Mouse (Mus musculus): ENCODE measurements around the gene Tollip. TPM values are rescaled to one million over a fixed set of nuclear protein-coding genes. Genes with fewer than 3 reads are reported as not detected.

Tollip gene
- 84.4 and 87.9 TPM in 2 replicates for polyA plus RNA-seq (2015; fragmentation: Nextera tagmentation; extraction: Ambion mirVana)

- Histone ChIP-seq H3K9me3 (no peaks in the 10 kb centered on the region), H3K36me3 (no peaks in the 10 kb centered on the region), H3K27me3 (peaks cover 5% of the 10 kb centered on the region; the same call in 1 of the 2 replicates), H3K9ac (replicated peaks) (no peak within 1 kb of the TSS), H3K4me2 (replicated peaks) (no peak within 1 kb of the TSS), H3K4me1 (no peaks in the 10 kb centered on the region), H3K27ac (replicated peaks) (no peak within 1 kb of the TSS), H3K4me3 (no peak within 1 kb of the TSS)
- no peak for ATAC-seq (replicated peaks)
- WGBS: 84% methylated on average over 2 of the region's 2 CpGs
Observed at GRCm38 (mm10) chr7:141918407-141918806, at the start of gene Tollip. Tollip (minus strand) TSS chr7:141918507.

GRCm38 (mm10) chr7:141966281-141966680 lies 48.0 kb upstream of the Tollip start:
- Histone ChIP-seq H3K9me3 (no peaks in the 10 kb centered on the region), H3K27ac (replicated peaks) (no peak overlapping the region), H3K36me3 (no peaks in the 10 kb centered on the region), H3K9ac (replicated peaks) (no peak overlapping the region), H3K4me2 (replicated peaks) (no peak overlapping the region), H3K27me3 (no peaks in the 10 kb centered on the region), H3K4me3 (no peak overlapping the region), H3K4me1 (peaks cover 54% of the 10 kb centered on the region)
- ATAC-seq (replicated peaks): no peak
- 90% methylated on average over 2 of the region's 2 CpGs for WGBS

GRCm38 (mm10) chr7:141962521-141962920 lies 44.2 kb upstream of the Tollip start:
- 93% methylated on average over 3 of the region's 3 CpGs for WGBS
- no peaks in the 10 kb centered on the region for H3K36me3 ChIP-seq
- no peaks in the 10 kb centered on the region for H3K27me3 ChIP-seq
- peaks cover 62% of the 10 kb centered on the region for H3K4me1 ChIP-seq
- H3K4me2 ChIP-seq (replicated peaks): no peak overlapping the region
- no peak overlapping the region for H3K4me3 ChIP-seq
- ATAC-seq (replicated peaks): no peak
- H3K9me3 ChIP-seq: no peaks in the 10 kb centered on the region
- no peak overlapping the region for H3K27ac ChIP-seq (replicated peaks)
- H3K9ac ChIP-seq (replicated peaks): no peak overlapping the region

GRCm38 (mm10) chr7:141961491-141961890 lies 43.2 kb upstream of the Tollip start:
- Histone ChIP-seq H3K36me3 (no peaks in the 10 kb centered on the region), H3K4me3 (no peak overlapping the region), H3K4me1 (peaks cover 66% of the 10 kb centered on the region), H3K27me3 (no peaks in the 10 kb centered on the region), H3K9ac (replicated peaks) (no peak overlapping the region), H3K9me3 (no peaks in the 10 kb centered on the region), H3K27ac (replicated peaks) (no peak overlapping the region), H3K4me2 (replicated peaks) (no peak overlapping the region)
- 67% methylated on average over 3 of the region's 3 CpGs for WGBS
- ATAC-seq (replicated peaks): no peak

GRCm38 (mm10) chr7:141960926-141961325 lies 42.6 kb upstream of the Tollip start:
- peaks cover 72% of the 10 kb centered on the region for H3K4me1 ChIP-seq
- H3K9me3 ChIP-seq: no peaks in the 10 kb centered on the region
- no peak overlapping the region for H3K27ac ChIP-seq (replicated peaks)
- no peaks in the 10 kb centered on the region for H3K36me3 ChIP-seq
- ATAC-seq (replicated peaks): no peak
- H3K4me3 ChIP-seq: no peak overlapping the region
- H3K4me2 ChIP-seq (replicated peaks): no peak overlapping the region
- no peaks in the 10 kb centered on the region for H3K27me3 ChIP-seq
- 86% methylated on average over 2 of the region's 2 CpGs for WGBS
- H3K9ac ChIP-seq (replicated peaks): no peak overlapping the region

GRCm38 (mm10) chr7:141959133-141959532 lies 40.8 kb upstream of the Tollip start:
- Histone ChIP-seq H3K9ac (replicated peaks) (no peak overlapping the region), H3K9me3 (no peaks in the 10 kb centered on the region), H3K36me3 (no peaks in the 10 kb centered on the region), H3K4me2 (replicated peaks) (no peak overlapping the region), H3K27ac (replicated peaks) (no peak overlapping the region), H3K4me1 (peaks cover 87% of the 10 kb centered on the region), H3K4me3 (no peak overlapping the region), H3K27me3 (no peaks in the 10 kb centered on the region)
- ATAC-seq (replicated peaks): no peak
- WGBS: 83% methylated on average over 1 of the region's 1 CpGs

GRCm38 (mm10) chr7:141958211-141958610 lies 39.9 kb upstream of the Tollip start:
- Histone ChIP-seq H3K9me3 (no peaks in the 10 kb centered on the region), H3K36me3 (no peaks in the 10 kb centered on the region), H3K4me2 (replicated peaks) (no peak overlapping the region), H3K27ac (replicated peaks) (0 out of 2 replicates have a peak overlapping the region, but pooled peaks have one; percentile 27), H3K4me3 (no peak overlapping the region), H3K9ac (replicated peaks) (no peak overlapping the region), H3K27me3 (no peaks in the 10 kb centered on the region), H3K4me1 (peaks cover 92% of the 10 kb centered on the region)
- WGBS: 97% methylated on average over 2 of the region's 2 CpGs
- ATAC-seq (replicated peaks): no peak

- no peak for ATAC-seq (replicated peaks)
- Histone ChIP-seq H3K9me3 (no peaks in the 10 kb centered on the region), H3K36me3 (no peaks in the 10 kb centered on the region), H3K4me3 (no peak overlapping the region), H3K27me3 (no peaks in the 10 kb centered on the region), H3K4me1 (peaks cover 92% of the 10 kb centered on the region), H3K27ac (replicated peaks) (0 out of 2 replicates have a peak overlapping the region, but pooled peaks have one; percentile 3), H3K9ac (replicated peaks) (no peak overlapping the region), H3K4me2 (replicated peaks) (no peak overlapping the region)
- 69% methylated on average over 4 of the region's 4 CpGs for WGBS
Observed at GRCm38 (mm10) chr7:141957524-141958051, 39.3 kb upstream of the Tollip start.

- ATAC-seq (replicated peaks): no peak
- Histone ChIP-seq H3K27me3 (no peaks in the 10 kb centered on the region), H3K4me2 (replicated peaks) (no peak overlapping the region), H3K27ac (replicated peaks) (no peak overlapping the region), H3K36me3 (peaks cover 5% of the 10 kb centered on the region; the same call in 1 of the 2 replicates), H3K9me3 (no peaks in the 10 kb centered on the region), H3K4me1 (peaks cover 91% of the 10 kb centered on the region), H3K9ac (replicated peaks) (no peak overlapping the region), H3K4me3 (no peak overlapping the region)
- WGBS: 87% methylated on average over 8 of the region's 8 CpGs
Observed at GRCm38 (mm10) chr7:141956174-141956566, 37.9 kb upstream of the Tollip start.

- ATAC-seq (replicated peaks): no peak
- H3K4me3 ChIP-seq: no peak overlapping the region
- no peaks in the 10 kb centered on the region for H3K27me3 ChIP-seq
- no peak overlapping the region for H3K4me2 ChIP-seq (replicated peaks)
- H3K4me1 ChIP-seq: peaks cover 90% of the 10 kb centered on the region
- WGBS: 70% methylated on average over 5 of the region's 5 CpGs
- H3K9ac ChIP-seq (replicated peaks): 0 out of 2 replicates have a peak overlapping the region, but pooled peaks have one; percentile 5
- peaks cover 5% of the 10 kb centered on the region; the same call in 1 of the 2 replicates for H3K36me3 ChIP-seq
- H3K9me3 ChIP-seq: no peaks in the 10 kb centered on the region
- H3K27ac ChIP-seq (replicated peaks): no peak overlapping the region
Observed at GRCm38 (mm10) chr7:141955565-141956173, 37.4 kb upstream of the Tollip start.

GRCm38 (mm10) chr7:141953616-141954015 lies 35.3 kb upstream of the Tollip start:
- no peak overlapping the region for H3K9ac ChIP-seq (replicated peaks)
- no peak for ATAC-seq (replicated peaks)
- H3K4me2 ChIP-seq (replicated peaks): no peak overlapping the region
- no peak overlapping the region for H3K27ac ChIP-seq (replicated peaks)
- H3K36me3 ChIP-seq: peaks cover 5% of the 10 kb centered on the region; the same call in 1 of the 2 replicates
- H3K27me3 ChIP-seq: no peaks in the 10 kb centered on the region
- 81% methylated on average over 6 of the region's 6 CpGs for WGBS
- H3K9me3 ChIP-seq: no peaks in the 10 kb centered on the region
- H3K4me1 ChIP-seq: peaks cover 80% of the 10 kb centered on the region
- H3K4me3 ChIP-seq: no peak overlapping the region

- no peak for ATAC-seq (replicated peaks)
- no peak overlapping the region for H3K4me3 ChIP-seq
- H3K27me3 ChIP-seq: no peaks in the 10 kb centered on the region
- peaks cover 78% of the 10 kb centered on the region for H3K4me1 ChIP-seq
- 68% methylated on average over 4 of the region's 4 CpGs for WGBS
- no peak overlapping the region for H3K9ac ChIP-seq (replicated peaks)
- peaks cover 5% of the 10 kb centered on the region; the same call in 1 of the 2 replicates for H3K36me3 ChIP-seq
- no peaks in the 10 kb centered on the region for H3K9me3 ChIP-seq
- H3K4me2 ChIP-seq (replicated peaks): no peak overlapping the region
- H3K27ac ChIP-seq (replicated peaks): no peak overlapping the region
Observed at GRCm38 (mm10) chr7:141952920-141953319, 34.6 kb upstream of the Tollip start.
